Mouse (Mus musculus) CD8-positive naive resting alpha-beta T cell, adult 2 months (primary cell): ENCODE data around the gene Slco3a1.
"Not testable (repeated sequence)": the region's sequence is repeated elsewhere in the genome, so short reads cannot be mapped to it uniquely, and the experiment has no call there.

Experiments
- DNase-seq, 2 experiments: peaks; one replicate each; pipeline ENCODE4 v3.0.0; 2022; ENCODE audit warnings: low read depth in 2 of 2, low spot score in 2 of 2

Gene Slco3a1

GRCm38 (mm10) chr7:74436642-74437041 is 117.9 kb downstream of the Slco3a1 start:
- DNase-seq: no peak

- DNase-seq: no peak
These were observed 121.6 kb downstream of the Slco3a1 start for GRCm38 (mm10) chr7:74432950-74433349.

GRCm38 (mm10) chr7:74429252-74429651 is 125.3 kb downstream of the Slco3a1 start:
- DNase-seq: no peak

- DNase-seq: no peak
These were observed 127.4 kb downstream of the Slco3a1 start for GRCm38 (mm10) chr7:74427135-74427534.

- no peak for DNase-seq
These were observed 128.6 kb downstream of the Slco3a1 start for GRCm38 (mm10) chr7:74425941-74426340.

- no peak for DNase-seq
These were observed 130.4 kb downstream of the Slco3a1 start for GRCm38 (mm10) chr7:74423928-74424850.

DNA sequence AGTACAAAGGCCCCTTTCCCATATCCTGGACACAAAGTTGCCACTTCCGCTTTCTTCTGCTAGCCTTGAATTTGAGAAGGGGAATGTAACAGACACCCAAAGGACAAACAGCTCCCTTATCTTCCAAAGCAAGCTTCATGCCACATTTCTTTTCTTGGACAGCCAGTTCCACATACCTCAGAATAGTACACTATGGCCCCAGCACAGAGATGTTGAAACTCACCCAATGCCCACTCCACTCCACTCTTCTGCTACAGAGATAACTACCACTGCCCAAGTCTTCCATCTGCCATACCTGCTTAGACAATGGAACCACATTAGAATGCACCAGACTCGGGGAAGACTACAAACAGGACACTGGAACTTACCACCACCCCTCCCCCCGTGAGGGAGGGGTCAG is 131.3 kb downstream of the Slco3a1 start:
- no peak for DNase-seq

DNA sequence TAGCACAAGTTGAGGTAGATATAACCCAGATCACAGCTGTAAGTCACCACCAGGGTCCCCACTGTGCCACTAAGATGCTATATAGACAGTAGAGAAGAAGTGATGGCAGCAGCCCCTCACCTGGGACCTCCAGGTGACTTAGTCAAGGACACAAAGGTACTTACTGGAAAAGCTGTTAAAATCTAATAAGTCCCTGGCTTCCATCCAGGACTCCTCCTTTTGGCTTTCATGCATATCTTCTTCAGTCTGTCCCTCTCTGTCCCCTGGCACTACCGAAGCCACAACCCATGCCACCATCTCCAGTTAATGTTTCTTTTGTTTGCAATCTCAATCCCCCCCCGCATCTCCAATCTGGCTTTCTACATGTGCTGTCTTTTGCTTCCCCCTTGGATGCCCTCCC is 131.8 kb downstream of the Slco3a1 start:
- DNase-seq: no peak

- no peak for DNase-seq
These were observed 132.6 kb downstream of the Slco3a1 start for GRCm38 (mm10) chr7:74422002-74422401.

GRCm38 (mm10) chr7:74421591-74421990 is 133.0 kb downstream of the Slco3a1 start:
- DNase-seq: no peak

DNA sequence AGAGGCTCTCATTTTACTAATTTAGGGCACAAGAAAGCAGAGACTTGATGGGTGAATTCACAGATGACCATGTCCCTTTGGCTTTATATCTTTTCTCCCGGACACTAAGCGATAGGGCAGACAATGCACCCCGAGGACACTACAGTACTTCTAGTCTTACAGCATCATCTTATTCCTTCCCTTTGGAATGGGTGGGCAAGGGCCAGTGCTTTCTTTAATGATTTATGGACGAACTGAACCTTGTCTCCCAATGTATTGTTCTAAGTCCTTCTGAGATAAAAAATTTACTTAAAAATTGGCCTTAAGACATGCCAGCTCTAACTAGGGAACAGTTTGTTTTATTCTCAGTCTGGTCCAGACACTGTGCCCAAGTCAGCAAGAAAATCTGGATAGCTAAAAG is 134.9 kb downstream of the Slco3a1 start:
- DNase-seq: no peak

DNA sequence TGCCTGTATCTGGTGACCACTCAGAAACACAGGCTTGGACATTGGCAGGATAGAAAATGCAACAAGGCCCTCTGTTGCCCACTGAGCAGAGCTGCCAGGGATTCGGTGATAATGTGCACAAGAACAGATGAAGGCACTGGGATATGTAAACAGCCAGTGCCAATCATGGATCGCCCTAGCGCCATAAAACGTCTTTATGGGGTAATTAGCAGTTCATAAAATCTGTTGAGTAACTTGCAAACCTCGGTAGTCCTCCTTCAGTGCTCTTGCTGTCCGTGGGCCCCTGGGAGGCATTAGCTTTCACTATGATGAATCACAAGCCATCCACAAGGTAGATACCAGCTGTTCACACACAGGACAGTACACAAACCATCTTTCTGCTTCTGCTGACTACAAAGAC is 137.6 kb downstream of the Slco3a1 start:
- no peak for DNase-seq

GRCm38 (mm10) chr7:74415241-74415640 is 139.3 kb downstream of the Slco3a1 start:
- DNase-seq: no peak

DNA sequence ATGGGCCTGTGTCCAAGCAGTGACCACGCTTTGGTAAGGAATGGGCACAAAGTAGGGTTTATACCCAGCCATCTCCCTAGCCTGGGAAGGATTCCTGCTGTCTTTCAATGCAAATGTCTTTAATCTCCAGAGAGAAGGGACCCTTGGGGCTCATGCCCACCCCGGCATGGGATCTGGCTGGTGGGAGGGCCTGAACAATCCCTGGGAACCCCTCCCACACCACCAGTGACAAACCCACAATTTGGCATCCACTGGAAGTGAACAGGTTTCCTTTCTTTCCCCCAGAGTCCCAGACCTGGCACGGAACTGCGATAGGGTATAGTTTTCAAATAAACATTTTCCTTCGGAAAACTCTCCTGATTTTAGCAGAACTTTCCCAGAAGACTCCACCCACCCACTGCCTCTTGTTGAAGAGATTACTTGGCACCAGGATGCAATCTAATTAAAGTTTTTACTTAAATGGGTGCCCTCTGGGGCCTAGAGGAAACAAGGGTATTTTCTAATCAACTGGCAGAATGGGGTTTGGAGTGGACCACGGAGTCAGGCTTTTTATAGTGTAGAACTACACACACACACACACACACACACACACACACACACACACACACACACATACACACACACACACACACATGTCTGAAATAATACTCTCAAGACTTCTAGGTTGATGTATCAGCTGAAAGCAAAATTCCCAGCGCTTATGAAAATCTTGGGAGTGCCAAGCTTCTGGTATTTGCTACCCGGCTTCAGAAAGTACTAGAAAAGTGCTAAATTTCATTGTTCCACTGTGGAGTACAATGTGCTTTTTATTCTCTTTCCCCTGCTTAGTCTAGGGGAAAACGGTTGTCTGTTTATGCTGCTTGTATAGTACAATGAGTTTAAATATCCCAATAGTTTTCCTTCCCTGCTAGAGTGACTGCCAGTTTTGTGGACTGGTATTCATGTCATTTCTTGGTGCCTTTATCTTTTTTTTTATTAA is 140.6 kb downstream of the Slco3a1 start:
- no peak for DNase-seq

DNA sequence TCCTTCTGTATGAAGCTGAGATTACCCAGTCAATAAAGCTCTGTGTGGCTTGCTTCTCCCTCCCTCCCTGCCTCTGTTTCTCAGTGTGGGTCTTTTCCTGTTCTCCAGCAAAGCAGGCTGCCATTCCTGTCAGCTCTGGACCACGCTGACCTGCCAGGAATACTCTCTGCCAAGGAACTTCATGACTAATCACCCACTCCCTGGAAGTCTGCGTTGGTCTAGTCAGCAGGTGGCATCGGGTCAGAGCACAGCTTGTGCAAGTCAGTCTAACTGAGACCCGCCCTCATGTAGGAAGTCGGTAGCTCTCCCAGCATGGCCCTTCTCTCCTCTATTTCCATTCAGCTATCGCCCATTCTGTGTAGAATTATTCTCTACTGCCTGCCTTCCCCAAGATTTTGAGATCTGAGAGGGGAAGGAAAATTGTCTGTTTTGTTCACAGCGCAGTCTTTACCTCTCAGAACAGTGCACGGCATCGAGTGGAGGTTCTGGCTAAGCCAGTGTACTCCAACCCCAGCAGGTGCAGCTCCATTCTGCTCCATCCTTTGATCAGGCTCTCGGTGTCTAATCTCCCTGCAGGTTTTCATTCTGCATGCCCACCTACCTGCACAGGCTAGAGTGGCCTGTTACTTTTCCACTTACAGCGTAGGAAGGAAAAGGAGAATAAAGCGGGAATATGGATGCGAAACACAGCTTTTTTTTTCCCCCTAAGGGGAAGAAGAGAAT is 145.8 kb downstream of the Slco3a1 start:
- no peak for DNase-seq

DNA sequence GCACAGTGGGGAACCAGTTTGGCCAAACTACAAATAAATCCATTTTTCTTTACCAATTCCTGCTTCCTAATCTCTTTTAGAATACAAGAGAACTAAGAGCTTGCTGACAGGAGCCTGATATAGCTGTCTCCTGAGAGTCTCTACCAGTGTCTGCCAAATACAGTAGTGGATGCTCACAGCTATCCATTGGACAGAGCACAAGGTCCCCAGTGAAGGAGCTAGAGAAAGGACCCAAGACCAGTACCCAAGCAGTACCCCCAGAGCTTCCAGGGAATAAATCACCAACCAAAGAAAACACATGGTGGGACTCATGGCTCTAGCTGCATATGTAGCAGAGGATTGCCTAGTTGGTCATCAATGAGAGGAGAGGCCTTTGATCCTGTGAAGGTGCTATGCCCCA is 146.7 kb downstream of the Slco3a1 start:
- DNase-seq: not testable (repeated sequence)

- no peak for DNase-seq
These were observed 154.9 kb downstream of the Slco3a1 start for GRCm38 (mm10) chr7:74399729-74400128.

DNA sequence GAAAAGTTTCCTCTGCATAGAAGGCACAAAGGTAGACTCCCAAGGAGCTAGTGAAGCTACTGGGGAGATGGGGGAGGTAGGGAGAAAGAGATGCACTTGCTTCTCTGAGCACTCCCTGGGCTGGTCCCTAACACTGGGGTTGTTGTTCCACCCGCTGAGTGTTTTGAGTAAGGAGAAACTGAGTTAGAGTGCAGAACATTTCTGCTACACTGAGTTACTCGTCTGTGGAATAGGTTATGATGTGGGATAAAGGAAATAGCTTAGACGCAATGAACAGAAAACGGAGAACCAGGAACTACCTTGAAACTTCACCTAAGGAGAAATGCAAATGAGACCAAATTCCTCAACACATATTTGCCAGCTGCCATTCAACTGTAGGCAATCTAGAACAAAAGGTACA is 155.4 kb downstream of the Slco3a1 start:
- no peak for DNase-seq

GRCm38 (mm10) chr7:74398326-74398725 is 156.3 kb downstream of the Slco3a1 start:
- no peak for DNase-seq

GRCm38 (mm10) chr7:74391451-74391873 is 163.1 kb downstream of the Slco3a1 start:
- no peak for DNase-seq

- no peak for DNase-seq
These were observed 165.0 kb downstream of the Slco3a1 start for GRCm38 (mm10) chr7:74389570-74389969.
